Mouse (Mus musculus): ENCODE measurements around the gene H2afy2. TPM values are rescaled to one million over a fixed set of nuclear protein-coding genes. Genes with fewer than 3 reads are reported as not detected.

The H2afy2 gene
- polyA plus RNA-seq, 1 experiment from 2014 or later = 202 TPM

DNA sequence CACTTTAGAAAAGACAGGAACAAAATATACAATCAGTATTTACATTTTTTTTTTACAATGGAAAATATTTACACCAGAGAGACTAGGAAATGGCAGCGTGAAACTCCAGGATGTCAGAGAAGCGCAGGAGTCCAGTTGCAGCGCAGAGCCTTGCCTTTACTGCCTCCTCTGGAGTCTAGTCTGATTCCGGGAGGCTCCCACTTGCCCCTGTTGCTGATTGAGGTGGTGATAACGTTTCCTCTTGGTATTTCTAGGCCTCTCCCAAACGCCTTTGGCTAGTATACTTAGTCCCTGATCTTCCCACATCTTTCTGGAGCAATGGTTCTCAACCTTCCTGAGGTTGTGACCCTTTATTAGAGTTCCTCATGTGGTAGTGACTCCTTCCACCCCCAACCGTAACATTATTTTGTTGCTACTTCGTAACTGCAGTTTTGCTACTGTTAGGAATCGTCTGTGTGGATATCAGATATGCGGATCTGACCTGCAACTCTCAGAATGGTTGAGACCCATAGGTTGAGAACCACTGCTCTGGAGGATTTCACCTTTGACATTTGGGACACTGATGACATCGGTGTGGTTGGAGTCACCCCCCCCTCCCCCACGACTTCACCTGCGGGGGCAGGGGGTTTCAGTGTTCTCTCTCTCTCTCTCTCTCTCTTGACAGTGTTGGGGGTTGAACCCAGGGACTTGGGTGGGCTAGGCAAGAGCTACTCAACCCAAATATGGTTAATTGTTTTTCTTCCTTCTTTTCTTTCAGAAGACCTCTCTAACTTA is 42.2 kb upstream of the H2afy2 start:
- 77% methylated on average over 13 of the region's 13 CpGs for WGBS
- no peak for ATAC-seq (ENCODE audit: low FRiP score)
- Histone ChIP-seq H3K27ac (no peak overlapping the region), H3K27me3 (ENCODE audit: control insufficient read depth, insufficient read depth, low read length) (no peaks in the 10 kb centered on the region), H3K4me1 (replicated peaks; ENCODE audit: control insufficient read depth, insufficient read depth, low read length) (no peaks in the 10 kb centered on the region), H3K4me2 (replicated peaks) (no peak overlapping the region), H3K36me3 (replicated peaks; ENCODE audit: control insufficient read depth, insufficient read depth) (no peaks in the 10 kb centered on the region), H3K9ac (no peak overlapping the region), H3K4me3 (replicated peaks; ENCODE audit: low read length) (no peak overlapping the region), H3K9me3 (ENCODE audit: control insufficient read depth, low read length) (no peaks in the 10 kb centered on the region)
- no peak for DNase-seq (ENCODE audit: low spot score)

DNA sequence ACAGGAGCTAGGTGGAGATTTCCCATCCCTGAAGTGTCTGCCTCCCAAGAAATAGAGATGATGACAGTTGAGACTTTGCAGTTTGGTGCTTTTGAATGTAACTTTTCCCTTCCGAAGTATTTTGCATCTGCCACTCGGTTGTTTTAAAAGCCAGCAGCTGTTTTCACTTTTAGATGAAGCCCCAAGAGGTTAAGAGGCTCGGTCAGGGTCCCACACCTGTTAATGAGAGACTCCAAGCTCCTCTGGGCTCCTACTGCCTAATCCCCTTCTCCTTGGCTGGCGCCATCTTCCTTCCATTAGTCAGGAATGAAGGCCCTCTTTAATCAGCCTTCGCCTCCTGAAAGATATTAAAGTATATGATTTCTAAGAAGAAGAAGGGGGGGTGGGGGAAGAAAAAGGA is 41.6 kb upstream of the H2afy2 start:
- H3K27me3 ChIP-seq (ENCODE audit: control insufficient read depth, insufficient read depth, low read length) = no peaks in the 10 kb centered on the region
- no peak overlapping the region for H3K9ac ChIP-seq
- H3K4me3 ChIP-seq (replicated peaks; ENCODE audit: low read length) = no peak overlapping the region
- ATAC-seq (ENCODE audit: low FRiP score) (no peak), DNase-seq (ENCODE audit: low spot score) (no peak)
- WGBS = 64% methylated on average over 5 of the region's 5 CpGs
- H3K9me3 ChIP-seq (ENCODE audit: control insufficient read depth, low read length) = no peaks in the 10 kb centered on the region
- no peak overlapping the region for H3K4me2 ChIP-seq (replicated peaks)
- no peaks in the 10 kb centered on the region for H3K4me1 ChIP-seq (replicated peaks; ENCODE audit: control insufficient read depth, insufficient read depth, low read length)
- no peak overlapping the region for H3K27ac ChIP-seq
- H3K36me3 ChIP-seq (replicated peaks; ENCODE audit: control insufficient read depth, insufficient read depth) = no peaks in the 10 kb centered on the region

DNA sequence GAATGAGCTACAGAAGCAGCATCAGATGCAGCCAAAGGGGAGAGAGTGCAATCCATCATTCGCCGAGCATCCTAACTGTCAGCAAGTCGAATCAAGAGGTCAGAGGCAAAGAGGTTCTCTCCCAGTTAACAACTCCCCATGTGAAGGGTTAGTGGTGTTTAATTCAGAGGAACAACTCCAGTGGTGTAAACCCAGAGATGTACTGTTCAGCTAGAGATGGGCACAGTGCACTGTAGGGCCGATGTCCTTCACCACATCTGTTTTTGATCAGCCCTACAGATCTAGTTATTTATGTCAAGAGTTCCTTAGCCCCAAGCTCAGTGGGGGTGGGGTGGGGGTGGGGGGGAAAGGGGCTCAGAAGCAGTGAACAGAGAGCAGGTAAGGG is 39.8 kb upstream of the H2afy2 start:
- no peaks in the 10 kb centered on the region for H3K27me3 ChIP-seq (ENCODE audit: control insufficient read depth, insufficient read depth, low read length)
- H3K4me1 ChIP-seq (replicated peaks; ENCODE audit: control insufficient read depth, insufficient read depth, low read length) = no peaks in the 10 kb centered on the region
- no peak overlapping the region for H3K27ac ChIP-seq
- ATAC-seq (ENCODE audit: low FRiP score) (no peak), DNase-seq (ENCODE audit: low spot score) (no peak)
- 69% methylated on average over 4 of the region's 4 CpGs for WGBS
- no peak overlapping the region for H3K4me3 ChIP-seq (replicated peaks; ENCODE audit: low read length)
- no peaks in the 10 kb centered on the region for H3K9me3 ChIP-seq (ENCODE audit: control insufficient read depth, low read length)
- no peak overlapping the region for H3K9ac ChIP-seq
- H3K36me3 ChIP-seq (replicated peaks; ENCODE audit: control insufficient read depth, insufficient read depth) = no peaks in the 10 kb centered on the region
- no peak overlapping the region for H3K4me2 ChIP-seq (replicated peaks)

DNA sequence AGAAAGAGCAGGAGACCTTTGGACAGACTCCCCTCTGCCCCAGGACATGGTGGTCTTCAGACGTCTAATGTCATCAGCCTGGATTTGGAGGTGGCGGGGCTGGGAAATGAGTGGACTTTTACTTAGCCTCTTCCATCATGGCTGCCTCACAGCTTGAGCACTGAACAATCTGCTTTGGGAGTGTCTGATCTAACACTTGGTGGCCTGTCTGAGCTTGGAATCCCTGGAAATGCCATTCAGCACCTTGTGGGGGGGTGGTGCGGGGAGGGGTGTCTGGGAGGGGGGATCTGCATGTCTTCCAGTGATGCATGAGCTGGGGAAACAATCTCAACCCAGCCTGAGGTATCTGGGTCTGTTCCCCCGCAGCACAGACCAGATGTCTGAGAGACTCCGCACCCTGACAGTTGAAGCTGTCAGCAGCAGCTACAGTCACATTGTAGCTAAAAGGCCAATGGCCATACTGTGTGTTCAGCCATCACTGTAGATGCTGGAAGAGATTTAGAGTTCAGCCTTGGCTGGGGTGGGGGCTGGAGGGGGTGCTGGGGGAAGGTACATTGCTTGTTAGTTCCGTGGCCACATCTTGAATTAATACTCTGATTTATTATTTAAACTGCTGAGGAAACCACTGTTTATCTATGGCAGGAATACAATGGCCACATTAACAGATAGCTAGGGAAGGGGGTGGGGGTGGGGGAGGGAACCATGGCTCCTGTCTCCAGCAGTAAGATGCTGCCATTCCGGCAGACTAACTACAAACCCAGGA is 39.2 kb upstream of the H2afy2 start:
- DNase-seq (ENCODE audit: low spot score) (no peak), ATAC-seq (ENCODE audit: low FRiP score) (no peak)
- no peak overlapping the region for H3K27ac ChIP-seq
- 57% methylated on average over 7 of the region's 7 CpGs for WGBS
- no peak overlapping the region for H3K4me2 ChIP-seq (replicated peaks)
- H3K9me3 ChIP-seq (ENCODE audit: control insufficient read depth, low read length) = no peaks in the 10 kb centered on the region
- H3K9ac ChIP-seq = no peak overlapping the region
- H3K4me3 ChIP-seq (replicated peaks; ENCODE audit: low read length) = no peak overlapping the region
- no peaks in the 10 kb centered on the region for H3K27me3 ChIP-seq (ENCODE audit: control insufficient read depth, insufficient read depth, low read length)
- H3K4me1 ChIP-seq (replicated peaks; ENCODE audit: control insufficient read depth, insufficient read depth, low read length) = no peaks in the 10 kb centered on the region
- H3K36me3 ChIP-seq (replicated peaks; ENCODE audit: control insufficient read depth, insufficient read depth) = no peaks in the 10 kb centered on the region

DNA sequence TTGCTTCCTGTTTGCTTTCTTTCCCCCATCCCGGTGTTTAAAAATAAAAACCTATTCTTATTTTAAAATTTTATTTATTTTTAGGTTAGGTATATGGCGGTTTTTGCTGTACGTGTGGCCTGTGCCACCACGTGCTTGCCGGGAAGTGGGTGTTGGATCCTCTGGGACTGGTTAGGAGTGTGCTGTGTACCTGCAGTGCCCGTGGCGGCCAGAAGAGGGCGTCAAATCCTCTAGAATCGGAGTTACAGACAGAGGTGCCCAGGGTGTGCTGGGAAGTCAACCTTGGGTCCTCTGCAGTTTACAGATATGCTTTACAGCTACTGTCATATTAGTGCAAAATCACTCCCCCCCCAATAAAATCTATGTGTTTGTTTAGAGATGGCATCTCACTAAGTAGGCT is 36.1 kb upstream of the H2afy2 start:
- Histone ChIP-seq H3K27ac (no peak overlapping the region), H3K9ac (no peak overlapping the region), H3K27me3 (ENCODE audit: control insufficient read depth, insufficient read depth, low read length) (no peaks in the 10 kb centered on the region), H3K4me1 (replicated peaks; ENCODE audit: control insufficient read depth, insufficient read depth, low read length) (no peaks in the 10 kb centered on the region), H3K9me3 (ENCODE audit: control insufficient read depth, low read length) (no peaks in the 10 kb centered on the region), H3K4me2 (replicated peaks) (no peak overlapping the region), H3K36me3 (replicated peaks; ENCODE audit: control insufficient read depth, insufficient read depth) (no peaks in the 10 kb centered on the region), H3K4me3 (replicated peaks; ENCODE audit: low read length) (no peak overlapping the region)
- DNase-seq (ENCODE audit: low spot score) = no peak
- WGBS = 56% methylated on average over 9 of the region's 9 CpGs
- ATAC-seq (ENCODE audit: low FRiP score) = no peak

DNA sequence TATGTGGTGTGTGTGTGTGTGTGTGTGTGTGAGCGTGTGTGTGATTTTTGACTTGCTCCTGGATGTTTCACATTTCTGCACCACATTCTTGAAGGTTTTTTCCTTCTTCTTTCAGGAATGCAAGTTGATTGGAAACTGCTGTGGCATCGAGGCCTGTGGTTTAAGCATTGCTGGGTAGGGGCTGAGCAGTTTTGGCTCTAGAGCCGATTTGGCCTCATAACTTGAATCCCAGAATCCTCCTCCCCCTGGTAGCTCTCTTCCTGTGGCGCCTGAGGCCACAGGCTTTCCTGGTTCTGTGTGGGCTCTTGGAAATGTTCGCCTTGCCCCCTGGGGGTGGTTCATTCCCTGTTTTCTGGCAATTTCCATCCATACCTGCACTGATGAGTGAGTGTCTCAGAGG is 28.0 kb upstream of the H2afy2 start:
- Histone ChIP-seq H3K27ac (no peak overlapping the region), H3K36me3 (replicated peaks; ENCODE audit: control insufficient read depth, insufficient read depth) (no peaks in the 10 kb centered on the region), H3K9me3 (ENCODE audit: control insufficient read depth, low read length) (no peaks in the 10 kb centered on the region), H3K4me1 (replicated peaks; ENCODE audit: control insufficient read depth, insufficient read depth, low read length) (no peaks in the 10 kb centered on the region), H3K27me3 (ENCODE audit: control insufficient read depth, insufficient read depth, low read length) (no peaks in the 10 kb centered on the region), H3K4me2 (replicated peaks) (no peak overlapping the region), H3K9ac (no peak overlapping the region), H3K4me3 (replicated peaks; ENCODE audit: low read length) (no peak overlapping the region)
- ATAC-seq (ENCODE audit: low FRiP score) (no peak), DNase-seq (ENCODE audit: low spot score) (no peak)
- WGBS = 72% methylated on average over 5 of the region's 5 CpGs

DNA sequence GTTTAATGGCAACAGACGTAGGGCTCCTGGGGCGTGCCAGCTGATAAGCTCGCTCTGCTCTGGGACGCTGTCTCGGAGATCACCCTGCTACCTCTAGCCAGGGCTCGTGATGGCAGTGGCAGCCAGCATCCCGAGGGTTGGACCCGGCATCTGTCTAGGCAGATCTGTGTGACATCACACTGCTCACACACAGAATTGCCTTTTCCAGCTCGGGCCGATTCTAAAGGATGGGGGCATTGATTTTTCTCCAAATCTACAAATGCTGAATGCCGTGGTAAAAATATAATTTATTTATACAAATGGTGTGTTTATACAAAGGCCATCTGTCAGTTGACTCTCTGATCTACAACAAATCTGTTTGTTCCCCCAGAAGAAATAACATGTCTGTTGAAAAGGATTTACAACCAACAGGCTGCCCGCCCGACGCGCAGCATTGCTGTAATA is 14.2 kb upstream of the H2afy2 start:
- no peak overlapping the region for H3K27ac ChIP-seq
- H3K4me2 ChIP-seq (replicated peaks) = no peak overlapping the region
- 81% methylated on average over 15 of the region's 15 CpGs for WGBS
- H3K9ac ChIP-seq = no peak overlapping the region
- no peak overlapping the region for H3K4me3 ChIP-seq (replicated peaks; ENCODE audit: low read length)
- DNase-seq (ENCODE audit: low spot score) (no peak), ATAC-seq (ENCODE audit: low FRiP score) (no peak)
- H3K27me3 ChIP-seq (ENCODE audit: control insufficient read depth, insufficient read depth, low read length) = no peaks in the 10 kb centered on the region
- H3K9me3 ChIP-seq (ENCODE audit: control insufficient read depth, low read length) = peaks cover 3% of the 10 kb centered on the region; the same call in 1 of the 2 replicates
- H3K36me3 ChIP-seq (replicated peaks; ENCODE audit: control insufficient read depth, insufficient read depth) = no peaks in the 10 kb centered on the region
- H3K4me1 ChIP-seq (replicated peaks; ENCODE audit: control insufficient read depth, insufficient read depth, low read length) = no peaks in the 10 kb centered on the region

DNA sequence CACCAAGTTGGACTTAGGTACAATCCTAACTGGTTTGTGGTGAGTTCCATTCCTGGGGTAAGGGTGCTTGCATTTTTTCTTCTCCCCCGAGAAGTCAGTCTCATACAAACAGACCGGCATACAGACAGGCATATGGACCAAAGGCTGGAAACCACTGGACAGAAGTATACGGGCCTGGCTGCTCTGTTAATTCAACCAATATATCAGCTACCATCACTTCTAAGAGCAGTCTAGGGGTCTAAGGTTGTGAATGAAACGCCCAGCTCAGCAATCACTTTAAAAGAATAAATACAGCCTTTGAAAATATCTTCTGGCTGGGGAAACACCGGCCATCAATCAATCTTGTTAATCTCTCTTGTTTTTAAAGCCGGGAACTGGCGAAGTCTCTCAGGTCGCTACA is 11.5 kb upstream of the H2afy2 start:
- Histone ChIP-seq H3K36me3 (replicated peaks; ENCODE audit: control insufficient read depth, insufficient read depth) (no peaks in the 10 kb centered on the region), H3K27me3 (ENCODE audit: control insufficient read depth, insufficient read depth, low read length) (no peaks in the 10 kb centered on the region), H3K27ac (no peak overlapping the region), H3K9me3 (ENCODE audit: control insufficient read depth, low read length) (peaks cover 2% of the 10 kb centered on the region; the same call in 1 of the 2 replicates), H3K4me1 (replicated peaks; ENCODE audit: control insufficient read depth, insufficient read depth, low read length) (no peaks in the 10 kb centered on the region), H3K4me2 (replicated peaks) (no peak overlapping the region), H3K4me3 (replicated peaks; ENCODE audit: low read length) (no peak overlapping the region), H3K9ac (no peak overlapping the region)
- 36% methylated on average over 8 of the region's 8 CpGs for WGBS
- DNase-seq (ENCODE audit: low spot score) (no peak), ATAC-seq (ENCODE audit: low FRiP score) (no peak)

DNA sequence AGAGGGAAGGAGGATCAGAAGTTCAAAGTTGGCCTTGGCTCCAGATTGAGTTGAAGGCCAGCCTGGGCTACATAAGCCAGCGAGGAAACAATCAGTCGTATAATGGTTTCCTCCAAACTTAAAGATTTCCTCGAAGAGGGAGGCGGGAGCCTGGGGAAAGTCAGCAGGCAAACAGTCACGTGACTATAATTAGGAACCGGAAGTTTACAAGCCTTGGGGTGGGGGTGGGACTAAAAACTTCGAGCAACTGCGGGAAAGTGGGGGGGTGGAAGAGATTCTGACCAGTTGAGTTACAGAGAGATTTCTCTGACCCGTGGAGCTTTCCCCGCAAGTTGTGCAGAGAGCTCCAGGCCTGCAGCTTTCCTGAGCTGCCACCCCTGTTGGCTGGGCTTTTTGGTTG is 11.0 kb upstream of the H2afy2 start:
- WGBS = 69% methylated on average over 10 of the region's 10 CpGs
- no peaks in the 10 kb centered on the region for H3K36me3 ChIP-seq (replicated peaks; ENCODE audit: control insufficient read depth, insufficient read depth)
- no peak overlapping the region for H3K9ac ChIP-seq
- no peak overlapping the region for H3K27ac ChIP-seq
- ATAC-seq (ENCODE audit: low FRiP score) = no peak
- H3K27me3 ChIP-seq (ENCODE audit: control insufficient read depth, insufficient read depth, low read length) = no peaks in the 10 kb centered on the region
- H3K4me2 ChIP-seq (replicated peaks) = no peak overlapping the region
- H3K4me3 ChIP-seq (replicated peaks; ENCODE audit: low read length) = no peak overlapping the region
- no peaks in the 10 kb centered on the region for H3K9me3 ChIP-seq (ENCODE audit: control insufficient read depth, low read length)
- H3K4me1 ChIP-seq (replicated peaks; ENCODE audit: control insufficient read depth, insufficient read depth, low read length) = no peaks in the 10 kb centered on the region
- no peak for DNase-seq (ENCODE audit: low spot score)

Data from hindbrain, embryonic 14.5 days (tissue).